Mouse (Mus musculus) CH12.LX (cell line): Measurements from ENCODE around the gene Smurf2. TPM values are rescaled to one million over a fixed set of nuclear protein-coding genes. Genes with fewer than 3 reads are reported as not detected.

ENCODE experiments used
- DNase-seq: peaks from one replicate; pipeline ENCODE4 v3.0.0-alpha.2; 2013; ENCODE audit errors: extremely low read depth
- H3K27ac ChIP-seq: 2 replicates; pipeline ENCODE4 v1.5.1; 2012; ENCODE audit warnings: low read depth, mild to moderate bottlenecking, control low read depth, moderate library complexity; ENCODE audit not compliant: insufficient read depth
- H3K27me3 ChIP-seq: replicated peaks from 2 replicates; pipeline ENCODE3; 2012; ENCODE audit warnings: inconsistent platforms
- H3K36me3 ChIP-seq, 2 experiments: replicated peaks in 1 of 2; 2 replicates each; pipeline versions ENCODE3 to v1.6.1; 2012; ENCODE audit warnings: inconsistent platforms in 1 of 2, low read length in 1 of 2, mild to moderate bottlenecking in 1 of 2, mixed read lengths in 1 of 2, moderate library complexity in 1 of 2; ENCODE audit not compliant: control insufficient read depth in 1 of 2, insufficient read depth in 1 of 2
- H3K4me1 ChIP-seq, 2 experiments: 2 replicates each; pipeline ENCODE4 v1.6.1; 2012; ENCODE audit warnings: inconsistent platforms in 1 of 2, moderate library complexity in 1 of 2; ENCODE audit not compliant: insufficient read depth in 2 of 2, control insufficient read depth in 1 of 2
- H3K4me2 ChIP-seq: 2 replicates; pipeline ENCODE4 v1.6.1; 2012; ENCODE audit warnings: low read depth, mild to moderate bottlenecking, control low read depth; ENCODE audit not compliant: poor library complexity, insufficient read depth, severe bottlenecking
- H3K4me3 ChIP-seq, 3 experiments: fragments of 150-350 bp in 1 of 3; sonication (generic) in 1 of 3; replicated peaks in 1 of 3; 2 replicates each; pipeline versions ENCODE3 to v1.5.1; 2011 to 2012; ENCODE audit warnings: low read depth in 2 of 3, low read length in 2 of 3, mild to moderate bottlenecking in 2 of 3, moderate library complexity in 2 of 3, control low read depth in 1 of 3, improper control_type of control experiment in 1 of 3, inconsistent platforms in 1 of 3, mixed read lengths in 1 of 3; ENCODE audit not compliant: poor library complexity in 1 of 3
- H3K79me2 ChIP-seq: replicated peaks from 2 replicates; pipeline ENCODE4 v1.6.1; 2012; ENCODE audit warnings: mild to moderate bottlenecking, moderate library complexity; ENCODE audit not compliant: control insufficient read depth, poor library complexity, insufficient read depth, severe bottlenecking; ENCODE audit errors: extremely low read depth
- H3K9ac ChIP-seq: 2 replicates; pipeline ENCODE4 v1.6.1; 2012; ENCODE audit warnings: low read depth, mild to moderate bottlenecking, control low read depth, moderate library complexity; ENCODE audit not compliant: insufficient read depth
- H3K9me3 ChIP-seq: replicated peaks from 2 replicates; pipeline ENCODE3; 2012; ENCODE audit warnings: low read length, inconsistent platforms, mixed read lengths
- CHD1 ChIP-seq: IDR thresholded peaks from 2 replicates; pipeline ENCODE4 v1.6.1; 2012; ENCODE audit warnings: low read depth, low read length, improper control_type of control experiment, inconsistent platforms
- CHD2 ChIP-seq: IDR thresholded peaks from 2 replicates; pipeline ENCODE4 v1.6.1; 2011; ENCODE audit warnings: low read length, improper control_type of control experiment
- CTCF ChIP-seq, 2 experiments: IDR thresholded peaks in 1 of 2; conservative IDR thresholded peaks in 1 of 2; 2 replicates each; pipeline ENCODE4 v1.5.1; 2011 to 2012; ENCODE audit warnings: low read depth in 2 of 2, low read length in 2 of 2, improper control_type of control experiment in 1 of 2, inconsistent platforms in 1 of 2, mild to moderate bottlenecking in 1 of 2, moderate library complexity in 1 of 2
- ETS1 ChIP-seq: conservative IDR thresholded peaks from 2 replicates; pipeline ENCODE4 v1.6.1; 2012; ENCODE audit warnings: low read depth, mild to moderate bottlenecking, inconsistent platforms, low read length, improper control_type of control experiment, moderate library complexity
- HCFC1 ChIP-seq: IDR thresholded peaks from 2 replicates; pipeline ENCODE4 v1.6.1; 2012; ENCODE audit warnings: low read depth, mild to moderate bottlenecking, inconsistent platforms, low read length, improper control_type of control experiment
- IRF4 ChIP-seq: IDR thresholded peaks from 2 replicates; pipeline ENCODE4 v1.6.1; 2014; ENCODE audit warnings: low read depth, mild to moderate bottlenecking, inconsistent platforms, low read length, improper control_type of control experiment
- JUN ChIP-seq: IDR thresholded peaks from 2 replicates; pipeline ENCODE4 v1.6.1; 2011; ENCODE audit warnings: low read depth, mild to moderate bottlenecking, low read length, improper control_type of control experiment, moderate library complexity; ENCODE audit not compliant: insufficient read depth
- KAT2A ChIP-seq: IDR thresholded peaks from 2 replicates; pipeline ENCODE4 v1.6.1; 2012; ENCODE audit warnings: low read length, improper control_type of control experiment, inconsistent platforms; ENCODE audit not compliant: insufficient replicate concordance
- MAFK ChIP-seq: IDR thresholded peaks from 2 replicates; pipeline ENCODE4 v1.6.1; 2011; ENCODE audit warnings: low read length, improper control_type of control experiment; ENCODE audit not compliant: insufficient replicate concordance
- MAX ChIP-seq: IDR thresholded peaks from 2 replicates; pipeline ENCODE4 v1.6.1; 2011; ENCODE audit warnings: low read length, improper control_type of control experiment
- MXI1 ChIP-seq: IDR thresholded peaks from 2 replicates; pipeline ENCODE4 v1.6.1; 2011; ENCODE audit warnings: mild to moderate bottlenecking, low read depth, low read length, improper control_type of control experiment
- NELFE ChIP-seq: IDR thresholded peaks from 2 replicates; pipeline ENCODE4 v1.6.1; 2011; ENCODE audit warnings: low read depth, low read length, improper control_type of control experiment
- NRF1 ChIP-seq: IDR thresholded peaks from 2 replicates; pipeline ENCODE4 v1.6.1; 2014; ENCODE audit warnings: low read depth, mild to moderate bottlenecking, inconsistent platforms, low read length, improper control_type of control experiment, moderate library complexity
- PAX5 ChIP-seq: IDR thresholded peaks from 2 replicates; pipeline ENCODE4 v1.6.1; 2012; ENCODE audit warnings: low read length, inconsistent platforms, mixed read lengths
- SIN3A ChIP-seq: IDR thresholded peaks from 2 replicates; pipeline ENCODE4 v1.6.1; 2012; ENCODE audit warnings: low read length, improper control_type of control experiment, inconsistent platforms
- TBP ChIP-seq: conservative IDR thresholded peaks from 2 replicates; pipeline ENCODE4 v1.6.1; 2011; ENCODE audit warnings: low read depth, low read length, improper control_type of control experiment
- TCF12 ChIP-seq: IDR thresholded peaks from 2 replicates; pipeline ENCODE4 v1.6.1; 2014; ENCODE audit warnings: low read depth, mild to moderate bottlenecking, inconsistent platforms, low read length, improper control_type of control experiment
- UBTF ChIP-seq: IDR thresholded peaks from 2 replicates; pipeline ENCODE4 v1.6.1; 2012; ENCODE audit warnings: low read depth, mild to moderate bottlenecking, inconsistent platforms, low read length, improper control_type of control experiment, moderate library complexity
- ZKSCAN1 ChIP-seq: IDR thresholded peaks from 2 replicates; pipeline ENCODE4 v1.6.1; 2012; ENCODE audit warnings: low read depth, inconsistent platforms, low read length, improper control_type of control experiment, borderline replicate concordance
- dilution Hi-C: fragments of 300-500 bp; cut with MboI; formaldehyde crosslinking; loops from 2 replicates; pipeline ENCODE4 v1.14.3; 2020; ENCODE audit warnings: low sequenced_read_pairs; ENCODE audit not compliant: extremely low pct_unique_long_range_greater_than_20kb, extremely low pct_ligation_motif_present
- in situ Hi-C: fragments of 300-500 bp; cut with MboI; formaldehyde crosslinking; loops from 3 replicates; pipeline ENCODE4 v1.14.3; 2019; ENCODE audit warnings: low sequenced_read_pairs, low pct_ligation_motif_present, low pct_unique_long_range_greater_than_20kb, mixed read lengths
- polyA plus RNA-seq: library from polyadenylated mRNA; unstranded; fragments of >175 nt; gene quantifications from 2 replicates; pipeline ENCODE4 v1.2.1, GENCODE M21; 2012; ENCODE audit warnings: low read depth; ENCODE audit not compliant: insufficient read length
- total RNA-seq, 2 experiments: library from RNA; depleted of rRNA; stranded (reverse); fragments of 300-350 nt in 1 of 2; fragments of >200 nt in 1 of 2; gene quantifications; 2 replicates each; pipeline ENCODE4 v1.2.3; 2012 to 2014

Smurf2 gene
- total and polyA plus RNA-seq, 3 experiments = 10.8 to 13.2 (median 11.3) TPM

DNA sequence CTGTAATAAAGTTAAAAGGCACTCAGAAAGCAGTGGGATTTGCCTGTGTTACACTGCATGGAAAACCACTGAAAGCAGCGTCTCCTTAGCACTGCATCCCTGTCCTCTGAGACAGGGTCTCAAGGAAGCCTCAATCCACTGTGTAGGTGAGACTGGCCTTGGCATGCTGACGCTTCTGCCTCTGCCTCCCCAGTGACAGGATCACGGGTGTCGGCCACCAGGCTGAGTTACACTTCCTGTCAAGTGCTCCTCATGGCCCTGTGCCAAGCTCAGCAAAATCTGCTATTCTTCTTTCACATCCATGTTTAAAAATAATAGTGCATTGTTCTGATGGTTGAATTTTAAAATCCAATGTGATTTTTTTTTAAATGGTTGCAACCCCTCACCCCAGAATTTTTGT, 99.5 kb downstream of the Smurf2 start:
- H3K4me2 ChIP-seq = no peak overlapping the region
- DNase-seq = no peak
- no peaks in the 10 kb centered on the region for H3K79me2 ChIP-seq
- TF ChIP-seq MAX = no peak
- TF ChIP-seq IRF4 = no peak
- no peaks in the 10 kb centered on the region for H3K4me1 ChIP-seq
- in situ Hi-C loops = no loop called here
- no peaks in the 10 kb centered on the region for H3K27me3 ChIP-seq
- no peak overlapping the region for H3K4me3 ChIP-seq
- dilution Hi-C loops = no loop called here
- no peaks in the 10 kb centered on the region for H3K9me3 ChIP-seq
- H3K36me3 ChIP-seq = peaks cover 59 to 86% of the 10 kb centered on the region in 2 experiments
- H3K9ac ChIP-seq = no peak overlapping the region
- H3K27ac ChIP-seq = no peak overlapping the region

DNA sequence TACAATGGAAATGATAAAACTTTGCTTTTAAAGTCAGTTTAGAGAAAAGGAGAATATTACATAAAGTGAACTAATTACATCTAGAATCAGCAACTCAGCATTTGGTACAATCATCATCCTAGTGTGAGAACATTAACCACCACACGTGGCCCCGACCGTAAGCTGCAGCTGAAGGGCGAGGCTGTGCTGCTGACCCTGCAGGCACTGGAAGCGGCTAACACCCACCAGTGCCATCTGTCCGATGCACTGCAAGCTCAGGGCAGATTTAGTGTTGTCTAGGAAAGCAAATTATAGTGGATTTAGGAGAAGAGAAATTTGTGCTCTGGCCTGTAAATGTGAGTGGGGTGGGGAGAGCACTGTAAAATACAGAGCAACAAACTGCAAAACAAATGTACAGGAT, 100.3 kb downstream of the Smurf2 start:
- no peak for DNase-seq
- Histone ChIP-seq H3K4me3 (no peak overlapping the region), H3K9ac (no peak overlapping the region), H3K4me1 (no peaks in the 10 kb centered on the region), H3K27me3 (no peaks in the 10 kb centered on the region), H3K9me3 (no peaks in the 10 kb centered on the region), H3K79me2 (no peaks in the 10 kb centered on the region), H3K4me2 (no peak overlapping the region), H3K27ac (no peak overlapping the region), H3K36me3 (peaks cover 66 to 88% of the 10 kb centered on the region in 2 experiments)
- TF ChIP-seq CHD1 = no peak
- no peak for TF ChIP-seq IRF4
- TF ChIP-seq MAFK = no peak
- no peak for TF ChIP-seq TBP
- TF ChIP-seq SIN3A = no peak
- TF ChIP-seq HCFC1 = no peak
- no peak for TF ChIP-seq ZKSCAN1
- TF ChIP-seq PAX5 = no peak
- TF ChIP-seq ETS1 = no peak
- TF ChIP-seq KAT2A = no peak
- TF ChIP-seq CHD2 = no peak
- TF ChIP-seq UBTF = no peak
- TF ChIP-seq JUN = no peak
- no peak for TF ChIP-seq NRF1
- TF ChIP-seq CTCF (conservative IDR thresholded peaks at IDR 0.05 in 1 of 2, IDR thresholded peaks at IDR 0.05 in 1 of 2; ENCODE audit: low read depth in 2 of 2, low read length in 2 of 2) = no peak
- no peak for TF ChIP-seq NELFE
- no peak for TF ChIP-seq MXI1
- no peak for TF ChIP-seq MAX
- no peak for TF ChIP-seq TCF12
- in situ Hi-C loops (no loop called here), dilution Hi-C loops (no loop called here)
